Mouse (Mus musculus) lung, adult 2 months (tissue): ENCODE data around the gene 4931428L18Rik. TPM values are rescaled to one million over a fixed set of nuclear protein-coding genes. Genes with fewer than 3 reads are reported as not detected.
"Not testable (repeated sequence)": the region's sequence is repeated elsewhere in the genome, so short reads cannot be mapped to it uniquely, and the experiment has no call there.

Experiments used
- DNase-seq: peaks from one replicate; pipeline ENCODE4 v3.0.0; 2022
- H3K4me1 ChIP-seq: fragments of 200-500 bp; 2 replicates; pipeline ENCODE4 v1.6.1; 2011; ENCODE audit warnings: low read length; ENCODE audit not compliant: control insufficient read depth, insufficient read depth
- H3K4me3 ChIP-seq: fragments of 200-500 bp; replicated peaks from 2 replicates; pipeline ENCODE3; 2011; ENCODE audit warnings: low read depth, mild to moderate bottlenecking, control low read depth, low read length; ENCODE audit errors: extremely low read depth
- CTCF ChIP-seq: fragments of 200-500 bp; IDR thresholded peaks from 2 replicates; pipeline ENCODE4 v1.5.1; 2011; ENCODE audit warnings: mild to moderate bottlenecking, low read length, control low read depth; ENCODE audit not compliant: insufficient read depth
- POLR2A ChIP-seq: fragments of 200-500 bp; IDR thresholded peaks from 2 replicates; pipeline ENCODE4 v1.6.1; 2011; ENCODE audit warnings: low read depth, mild to moderate bottlenecking, control low read depth, low read length, borderline replicate concordance; ENCODE audit errors: extremely low read depth
- WGBS: fragments of 180-500 bp; shearing (Covaris S2); methylation state at CpG from one replicate; pipeline ENCODE4 v1.1.7; 2018; 5-methylcytosine and 5-hydroxymethylcytosine counted together
- polyA plus RNA-seq: library from polyadenylated mRNA; depleted of rRNA; stranded (reverse); fragments of >200 nt; gene quantifications from 2 replicates; pipeline ENCODE4 v1.2.3, GENCODE M21; 2012

4931428L18Rik gene
- polyA plus RNA-seq, 1 experiment, result not detected

- Histone ChIP-seq H3K4me1 (peaks cover 7% of the 10 kb centered on the region), H3K4me3 (no peak overlapping the region)
- 19% methylated on average over 2 of the region's 2 CpGs for WGBS
- DNase-seq, result no peak
- no peak for TF ChIP-seq POLR2A
- no peak for TF ChIP-seq CTCF
These were observed 188.5 kb downstream of the 4931428L18Rik start for GRCm38 (mm10) chr1:31033851-31034534.

GRCm38 (mm10) chr1:31032351-31032750, 190.1 kb downstream of the 4931428L18Rik start:
- TF ChIP-seq POLR2A (no peak), CTCF (no peak)
- Histone ChIP-seq H3K4me3 (no peak overlapping the region), H3K4me1 (peaks cover 7% of the 10 kb centered on the region)
- DNase-seq, result no peak
- WGBS, result 72% methylated on average over 2 of the region's 2 CpGs

- Histone ChIP-seq H3K4me1 (no peaks in the 10 kb centered on the region), H3K4me3 (no peak overlapping the region)
- TF ChIP-seq POLR2A (no peak), CTCF (no peak)
- no peak for DNase-seq
These were observed 199.3 kb downstream of the 4931428L18Rik start for GRCm38 (mm10) chr1:31023173-31023572.

GRCm38 (mm10) chr1:31019283-31019682, 203.2 kb downstream of the 4931428L18Rik start:
- no peaks in the 10 kb centered on the region for H3K4me1 ChIP-seq
- WGBS, result 43% methylated on average over 6 of the region's 6 CpGs
- no peak for TF ChIP-seq CTCF
- no peak for TF ChIP-seq POLR2A
- no peak for DNase-seq
- H3K4me3 ChIP-seq, result no peak overlapping the region

DNA sequence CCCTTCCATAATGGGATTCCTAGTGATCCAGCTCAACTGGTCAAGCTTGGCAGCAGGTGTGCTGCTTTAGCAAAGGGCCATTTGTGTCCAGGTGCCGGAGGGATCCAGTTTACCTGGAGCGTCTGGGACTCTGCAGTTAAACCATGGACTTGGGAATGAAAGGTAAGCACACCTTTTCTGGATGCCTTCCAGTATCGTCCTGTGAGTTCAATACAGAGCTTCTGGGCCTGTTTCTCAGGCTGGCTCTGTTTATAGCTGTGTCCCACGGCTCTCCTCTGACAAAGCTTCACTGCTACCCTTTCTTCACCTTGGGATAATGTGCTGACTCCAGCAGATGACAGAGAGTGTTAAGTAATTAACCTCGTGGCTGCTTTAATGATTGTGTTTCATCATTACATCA, 205.1 kb downstream of the 4931428L18Rik start:
- TF ChIP-seq CTCF (no peak), POLR2A (no peak)
- 70% methylated on average over 5 of the region's 5 CpGs for WGBS

GRCm38 (mm10) chr1:31016068-31016467, 206.4 kb downstream of the 4931428L18Rik start:
- no peak for TF ChIP-seq CTCF
- Histone ChIP-seq H3K4me3 (no peak overlapping the region), H3K4me1 (no peaks in the 10 kb centered on the region)
- DNase-seq, result no peak
- 73% methylated on average over 6 of the region's 6 CpGs for WGBS

More for the DNA sequence above, 205.1 kb downstream of the 4931428L18Rik start:
- Histone ChIP-seq H3K4me3 (no peak overlapping the region), H3K4me1 (no peaks in the 10 kb centered on the region)
- no peak for DNase-seq

DNA sequence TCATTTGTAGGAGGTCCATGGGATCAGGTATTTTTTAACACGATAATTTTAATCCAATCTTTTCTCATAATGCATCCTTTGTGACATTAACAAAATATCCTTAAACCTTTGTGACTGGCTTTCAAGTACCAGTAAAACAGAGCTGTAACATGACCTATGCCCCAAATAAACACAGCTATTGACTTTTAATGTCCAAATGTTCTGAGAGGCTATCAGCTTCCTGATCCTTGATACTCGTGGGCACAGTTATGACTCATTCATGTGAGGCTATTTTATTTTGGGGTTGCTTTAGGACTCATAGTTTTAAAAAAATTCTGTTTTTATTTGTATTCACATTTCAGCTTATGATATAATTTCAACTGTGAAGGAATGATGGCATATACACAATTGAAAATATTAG, 207.2 kb downstream of the 4931428L18Rik start:
- 34% methylated on average over 2 of the region's 2 CpGs for WGBS
- TF ChIP-seq CTCF (no peak), POLR2A (no peak)
- no peak for DNase-seq
- H3K4me3 ChIP-seq, result no peak overlapping the region
- no peaks in the 10 kb centered on the region for H3K4me1 ChIP-seq

GRCm38 (mm10) chr1:30977868-30978267, 244.6 kb downstream of the 4931428L18Rik start, which contains the start of gene AC153137.1:
AC153137.1 (minus strand) TSS chr1:30977968.
- WGBS, result 84% methylated on average over 6 of the region's 6 CpGs
- H3K4me3 ChIP-seq, H3K4me1 ChIP-seq, DNase-seq: not testable (repeated sequence)

GRCm38 (mm10) chr1:30977239-30977638, 245.2 kb downstream of the 4931428L18Rik start:
- WGBS, result 84% methylated on average over 7 of the region's 7 CpGs

GRCm38 (mm10) chr1:30951795-30952194, 270.7 kb downstream of the 4931428L18Rik start:
- WGBS, result 60% methylated on average over 2 of the region's 2 CpGs
- no peak for DNase-seq
- Histone ChIP-seq H3K4me3 (no peak overlapping the region), H3K4me1 (peaks cover 3% of the 10 kb centered on the region; the same call in 1 of the 2 replicates)
- TF ChIP-seq CTCF (no peak), POLR2A (no peak)

More at GRCm38 (mm10) chr1:30977239-30977638, 245.2 kb downstream of the 4931428L18Rik start:
- DNase-seq, H3K4me1 ChIP-seq, H3K4me3 ChIP-seq: not testable (repeated sequence)

DNA sequence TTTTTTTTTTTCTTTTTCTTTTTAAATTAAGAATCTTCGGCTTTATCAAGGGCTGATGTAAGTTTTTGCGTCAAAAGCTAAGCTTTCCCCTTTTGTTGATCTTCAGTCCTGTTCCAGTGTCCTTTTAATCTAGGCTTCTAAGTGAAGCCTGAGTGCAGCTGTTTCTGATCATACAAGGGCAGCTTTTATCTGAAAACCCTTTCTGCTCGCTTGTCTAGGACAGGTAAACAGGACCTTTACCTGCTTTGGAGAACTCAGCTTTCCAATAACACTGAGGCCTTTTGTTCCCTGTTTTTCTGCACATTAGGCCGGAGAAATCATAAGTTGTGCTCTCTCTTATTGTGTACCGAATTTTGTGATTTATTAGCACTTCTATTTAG, 272.0 kb downstream of the 4931428L18Rik start:
- Histone ChIP-seq H3K4me1 (peaks cover 3% of the 10 kb centered on the region; the same call in 1 of the 2 replicates), H3K4me3 (peak overlapping the region; percentile 34)
- 30% methylated on average over 5 of the region's 5 CpGs for WGBS
- DNase-seq, result no peak
- no peak for TF ChIP-seq POLR2A
